Mouse (Mus musculus) G1E (cell line): ENCODE measurements around the gene Pfkp.

ENCODE experiments used
- CTCF ChIP-seq: IDR thresholded peaks from 2 replicates; pipeline ENCODE4 v1.5.1; 2012; ENCODE audit warnings: low read depth, low read length, inconsistent platforms, mixed read lengths
- GATA2 ChIP-seq: IDR thresholded peaks from 2 replicates; pipeline ENCODE4 v1.6.1; 2012; ENCODE audit warnings: low read depth, low read length, inconsistent platforms, borderline replicate concordance

DNA sequence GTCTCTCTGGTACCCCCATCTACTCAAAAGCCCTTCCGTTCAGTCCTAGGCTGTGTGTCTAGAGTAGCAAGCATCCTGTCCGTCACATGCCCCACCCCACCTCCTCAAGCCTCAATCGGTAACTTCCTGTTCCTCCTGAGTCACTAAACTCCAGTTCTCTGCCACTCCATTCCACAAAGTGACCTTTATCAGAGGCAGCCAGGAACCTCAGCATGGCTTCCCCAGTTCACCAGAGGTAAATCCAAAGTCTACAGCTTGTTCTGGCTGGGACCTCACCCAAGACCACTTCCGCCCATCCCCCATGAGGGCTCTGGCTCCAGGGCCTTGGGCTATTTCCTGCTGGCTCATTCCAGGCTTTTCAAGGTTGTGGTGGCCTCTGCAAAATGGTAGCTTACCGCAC, 6.1 kb downstream of the Pfkp start:
- no peak for TF ChIP-seq CTCF
- TF ChIP-seq GATA2: no peak
